Mouse (Mus musculus): Measurements from ENCODE around the gene Camk2b. TPM values are rescaled to one million over a fixed set of nuclear protein-coding genes. Genes with fewer than 3 reads are reported as not detected.

Camk2b gene
- total RNA-seq, 2 experiments from 2014 or later = 188 to 190 TPM

GRCm38 (mm10) chr11:5981323-5981722 is 84.8 kb downstream of the Camk2b start:
- DNase-seq = no peak

- DNase-seq = no peak
Measured at GRCm38 (mm10) chr11:5980561-5980960, 85.6 kb downstream of the Camk2b start.

- no peak for DNase-seq
Measured at GRCm38 (mm10) chr11:5980108-5980507, 86.1 kb downstream of the Camk2b start.

- DNase-seq = no peak
Measured at GRCm38 (mm10) chr11:5979088-5979487, 87.1 kb downstream of the Camk2b start.

- DNase-seq = peak; percentile 53
Measured at GRCm38 (mm10) chr11:5976106-5976505, 90.1 kb downstream of the Camk2b start.

GRCm38 (mm10) chr11:5975068-5975467 is 91.1 kb downstream of the Camk2b start:
- DNase-seq = peak; percentile 46

GRCm38 (mm10) chr11:5974053-5974452 is 92.1 kb downstream of the Camk2b start:
- DNase-seq = no peak

DNA sequence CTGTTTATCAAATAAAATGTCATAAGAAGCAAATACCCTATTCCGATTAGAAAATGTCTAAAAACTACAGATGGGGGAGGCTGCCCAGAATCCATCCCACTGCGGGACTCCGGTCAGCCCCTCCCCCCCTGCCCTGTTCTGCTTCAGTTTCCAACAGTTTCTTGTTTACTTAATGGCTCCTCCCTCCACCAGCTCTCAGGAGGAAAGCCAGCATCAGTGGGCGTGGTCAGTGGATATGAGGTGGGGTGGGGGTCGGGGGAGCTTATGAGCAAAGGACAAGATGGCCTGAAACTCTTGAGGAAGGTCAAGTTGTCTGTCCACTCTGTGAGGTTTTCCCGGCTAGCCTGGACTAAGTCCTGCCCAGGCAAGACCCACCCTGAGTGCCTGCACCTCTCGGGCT is 93.0 kb downstream of the Camk2b start:
- no peak for DNase-seq

GRCm38 (mm10) chr11:5971202-5971601 is 95.0 kb downstream of the Camk2b start:
- no peak for DNase-seq

GRCm38 (mm10) chr11:5968223-5968622 is 97.9 kb downstream of the Camk2b start:
- DNase-seq = no peak

DNA sequence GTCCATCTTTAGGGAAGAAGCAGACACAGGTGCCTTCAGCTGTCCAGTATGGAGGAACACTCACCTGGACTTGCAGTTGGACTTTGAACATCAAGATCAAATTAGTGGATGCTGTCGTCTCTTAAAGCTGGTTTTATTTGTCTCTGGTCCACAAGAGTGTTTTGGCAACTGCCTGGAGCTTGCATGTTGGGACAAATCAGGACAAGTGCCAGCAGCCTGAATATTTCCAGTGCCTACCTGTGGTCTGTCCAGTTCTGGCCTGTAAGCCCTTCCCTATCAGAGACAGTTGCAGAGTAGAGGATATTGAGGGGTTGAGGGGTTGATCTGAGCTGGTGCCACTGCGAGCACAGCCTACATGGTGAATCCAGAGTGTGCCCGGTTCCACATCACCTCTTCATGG is 99.4 kb downstream of the Camk2b start:
- no peak for DNase-seq

GRCm38 (mm10) chr11:5965865-5966264 is 100.3 kb downstream of the Camk2b start:
- no peak for DNase-seq

- DNase-seq = no peak
Measured at GRCm38 (mm10) chr11:5960051-5960450, 106.1 kb downstream of the Camk2b start.

DNA sequence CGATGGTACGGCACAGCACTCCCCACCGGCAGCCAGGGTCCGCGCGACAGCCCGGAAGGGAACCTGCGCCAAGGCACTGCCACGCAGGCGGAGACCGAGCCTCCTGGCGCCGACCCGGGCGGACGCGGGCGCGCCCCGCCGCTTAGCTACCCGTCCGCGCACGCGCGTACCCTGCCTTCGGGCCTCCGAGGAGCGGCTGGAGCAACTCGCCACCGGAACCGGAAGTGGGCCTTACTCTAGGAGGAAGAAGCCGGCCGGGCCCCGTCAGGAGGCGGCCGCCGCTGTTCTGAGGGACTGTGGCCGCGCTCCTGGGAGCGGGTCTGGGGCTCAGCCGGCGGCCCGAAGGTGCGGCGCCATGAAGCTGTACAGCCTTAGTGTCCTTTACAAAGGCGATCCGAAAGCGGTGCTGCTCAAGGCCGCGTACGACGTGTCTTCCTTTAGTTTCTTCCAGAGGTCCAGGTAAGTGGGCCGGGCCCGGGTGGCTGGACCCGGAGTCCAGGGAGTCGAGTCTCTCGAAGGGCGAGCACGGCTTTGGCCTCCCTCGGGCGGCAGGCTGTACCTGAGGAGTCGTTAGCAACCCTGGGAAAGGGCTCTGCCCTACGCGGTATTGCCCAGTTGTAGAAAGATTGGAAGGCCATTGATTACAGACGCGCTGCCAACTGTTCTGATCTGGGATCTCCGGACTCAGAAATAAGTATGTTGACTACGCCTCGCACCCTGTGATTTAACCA is 110.5 kb downstream of the Camk2b start, which contains the start of gene Ykt6:
Gene Ykt6, plus strand, starts transcription at position 148 of the 731 bp plus-strand sequence.
- DNase-seq = peak; percentile 98

DNA sequence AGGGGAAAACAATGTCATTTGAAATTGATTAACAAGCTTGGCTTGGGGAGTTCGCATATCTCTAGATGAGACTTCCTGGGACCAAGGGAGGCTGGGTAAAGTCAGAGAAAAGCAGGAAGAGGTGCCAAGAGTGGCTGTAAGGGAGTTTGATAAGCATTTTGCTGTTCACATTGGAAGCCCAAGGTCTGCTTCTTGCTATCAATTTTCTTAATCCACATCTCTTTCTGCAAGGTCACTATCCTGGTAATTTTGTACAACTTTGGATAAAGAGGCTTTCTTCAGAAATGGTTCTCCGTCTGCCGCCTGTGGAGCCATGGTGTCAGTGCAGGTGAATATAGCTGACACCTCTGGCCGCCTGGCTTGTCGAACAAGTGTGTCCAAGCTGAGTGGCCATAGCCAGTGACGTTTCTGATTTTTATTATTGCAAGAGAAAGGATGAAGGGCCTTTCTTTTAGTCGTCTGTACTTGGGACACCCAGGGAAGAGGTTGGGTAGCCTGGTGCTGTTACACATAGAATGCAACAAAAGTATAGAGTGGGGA is 111.1 kb downstream of the Camk2b start:
- no peak for DNase-seq

DNA sequence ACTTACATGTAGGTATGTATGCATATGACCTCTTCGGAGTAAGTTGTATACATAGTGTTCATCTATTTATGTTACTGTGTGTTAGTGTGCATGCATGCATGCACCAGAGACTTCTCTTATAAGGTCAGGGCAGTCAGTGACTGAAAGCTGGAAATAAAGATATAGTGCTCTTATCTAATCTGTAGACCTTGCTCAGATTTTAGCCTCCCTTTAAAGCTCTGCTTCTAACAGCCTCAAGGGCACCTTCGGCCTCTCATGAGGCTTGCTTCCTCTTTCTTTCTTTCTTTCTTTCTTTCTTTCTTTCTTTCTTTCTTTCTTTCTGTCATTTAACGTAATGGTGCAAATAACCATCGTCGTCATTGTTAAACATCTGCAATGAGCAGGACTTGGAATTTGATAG is 111.7 kb downstream of the Camk2b start:
- no peak for DNase-seq

- no peak for DNase-seq
Measured at GRCm38 (mm10) chr11:5953130-5953765, 112.9 kb downstream of the Camk2b start.

- no peak for DNase-seq
Measured at GRCm38 (mm10) chr11:5952501-5952900, 113.7 kb downstream of the Camk2b start.

- DNase-seq = no peak
Measured at GRCm38 (mm10) chr11:5949586-5950352, 116.4 kb downstream of the Camk2b start, which contains the start of gene Gck. Gene Gck (minus strand): TSS chr11:5950081.

- DNase-seq = no peak
Measured at GRCm38 (mm10) chr11:5948546-5949250, 117.5 kb downstream of the Camk2b start.

DNA sequence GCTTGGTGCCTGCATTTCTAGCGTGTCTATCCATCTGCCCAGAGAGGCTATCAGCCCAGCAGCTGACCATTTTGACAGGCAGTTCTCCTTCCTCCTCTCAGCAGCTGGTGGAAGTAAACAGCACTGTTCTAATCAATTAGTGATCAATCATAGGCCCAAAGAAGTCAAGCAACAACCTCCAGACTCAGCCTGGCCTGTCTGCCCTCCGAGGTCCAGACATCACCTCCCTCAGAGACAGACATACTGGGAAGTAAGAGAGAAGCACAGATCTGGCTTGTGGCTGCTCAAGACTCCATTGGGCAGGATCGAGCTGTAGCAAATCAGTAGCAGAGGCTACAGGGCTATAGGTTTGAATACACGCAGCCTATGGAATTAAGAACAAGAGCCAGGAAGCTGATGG is 118.4 kb downstream of the Camk2b start:
- no peak for DNase-seq

GRCm38 (mm10) chr11:5945096-5945495 is 121.1 kb downstream of the Camk2b start:
- DNase-seq = no peak
